Mouse (Mus musculus) adrenal gland, postnatal 25 days (tissue): ENCODE results near the gene Pcbp2. TPM values are rescaled to one million over a fixed set of nuclear protein-coding genes. Genes with fewer than 3 reads are reported as not detected.

ENCODE experiments used
- DNase-seq: peaks from one replicate; pipeline ENCODE4 v3.0.0; 2021; ENCODE audit warnings: mixed read lengths
- long read RNA-seq: library from polyadenylated mRNA; stranded (forward); transcript quantifications from one replicate; pipeline ENCODE4 v2.0.0, GENCODE M21; 2021
- total RNA-seq: library from RNA; stranded (reverse); gene quantifications from 2 replicates; pipeline ENCODE4 v1.2.3, GENCODE M21; 2021

Gene Pcbp2
- 747 and 809 TPM in 2 replicates for total RNA-seq
- long read RNA-seq, partial matches to known transcripts, result 58 of 95 reads
- long read RNA-seq, other reads (novel, unspliced or antisense), result 26 of 95 reads

GRCm38 (mm10) chr15:102470183-102470604 lies at the start of gene Pcbp2:
Gene Pcbp2 (plus strand): TSS chr15:102470539.
- DNase-seq, result peak; percentile 96

- no peak for DNase-seq
These were observed 49.4 kb upstream of the Pcbp2 start for GRCm38 (mm10) chr15:102420986-102421385.

GRCm38 (mm10) chr15:102421437-102421836 lies 48.9 kb upstream of the Pcbp2 start:
- no peak for DNase-seq

- DNase-seq, result no peak
These were observed 46.6 kb upstream of the Pcbp2 start for GRCm38 (mm10) chr15:102423602-102424240.

GRCm38 (mm10) chr15:102424657-102425056 lies 45.7 kb upstream of the Pcbp2 start:
- no peak for DNase-seq

- DNase-seq, result no peak
These were observed 43.4 kb upstream of the Pcbp2 start for GRCm38 (mm10) chr15:102426963-102427362.

- no peak for DNase-seq
These were observed 38.3 kb upstream of the Pcbp2 start for GRCm38 (mm10) chr15:102432046-102432445.

GRCm38 (mm10) chr15:102433173-102433572 lies 37.2 kb upstream of the Pcbp2 start:
- no peak for DNase-seq

- peak; percentile 81 for DNase-seq
These were observed 27.8 kb upstream of the Pcbp2 start for GRCm38 (mm10) chr15:102442490-102442889.

- no peak for DNase-seq
These were observed 25.2 kb upstream of the Pcbp2 start, which contains the start of gene Amhr2 for GRCm38 (mm10) chr15:102445146-102445545. Gene Amhr2 (plus strand): TSS chr15:102445367.

GRCm38 (mm10) chr15:102446448-102446847 lies 23.9 kb upstream of the Pcbp2 start:
- DNase-seq, result no peak

GRCm38 (mm10) chr15:102449366-102449765 lies 21.0 kb upstream of the Pcbp2 start:
- DNase-seq, result no peak

GRCm38 (mm10) chr15:102450928-102451327 lies 19.4 kb upstream of the Pcbp2 start:
- peak; percentile 51 for DNase-seq

- DNase-seq, result peak; percentile 15
These were observed 18.5 kb upstream of the Pcbp2 start for GRCm38 (mm10) chr15:102451666-102452430.

GRCm38 (mm10) chr15:102455993-102456392 lies 14.3 kb upstream of the Pcbp2 start:
- peak; percentile 18 for DNase-seq

GRCm38 (mm10) chr15:102458050-102458736 lies 12.1 kb upstream of the Pcbp2 start:
- no peak for DNase-seq

- DNase-seq, result peak; percentile 84
These were observed 11.4 kb upstream of the Pcbp2 start, which contains the start of gene Prr13 for GRCm38 (mm10) chr15:102458904-102459317. Gene Prr13 (plus strand): TSS chr15:102459028.

GRCm38 (mm10) chr15:102459381-102459780 lies 11.0 kb upstream of the Pcbp2 start:
- no peak for DNase-seq

GRCm38 (mm10) chr15:102459847-102460246 lies 10.5 kb upstream of the Pcbp2 start:
- DNase-seq, result no peak

GRCm38 (mm10) chr15:102460409-102460808 lies 9.9 kb upstream of the Pcbp2 start:
- no peak for DNase-seq

GRCm38 (mm10) chr15:102460971-102461370 lies 9.4 kb upstream of the Pcbp2 start:
- no peak for DNase-seq

GRCm38 (mm10) chr15:102461430-102462075 lies 8.8 kb upstream of the Pcbp2 start:
- DNase-seq, result no peak
